Mouse (Mus musculus) lung, adult 2 months (tissue): Measurements from ENCODE around the gene Susd5. TPM values are rescaled to one million over a fixed set of nuclear protein-coding genes. Genes with fewer than 3 reads are reported as not detected.
A peak's percentile ranks its signal among the peaks of the same experiment; 100 is the strongest.

Source experiments
- DNase-seq: peaks from one replicate; pipeline ENCODE4 v3.0.0; 2022
- H3K4me1 ChIP-seq: fragments of 200-500 bp; 2 replicates; pipeline ENCODE4 v1.6.1; 2011; ENCODE audit warnings: low read length; ENCODE audit not compliant: control insufficient read depth, insufficient read depth
- H3K4me3 ChIP-seq: fragments of 200-500 bp; replicated peaks from 2 replicates; pipeline ENCODE3; 2011; ENCODE audit warnings: low read depth, mild to moderate bottlenecking, control low read depth, low read length; ENCODE audit errors: extremely low read depth
- CTCF ChIP-seq: fragments of 200-500 bp; IDR thresholded peaks from 2 replicates; pipeline ENCODE4 v1.5.1; 2011; ENCODE audit warnings: mild to moderate bottlenecking, low read length, control low read depth; ENCODE audit not compliant: insufficient read depth
- POLR2A ChIP-seq: fragments of 200-500 bp; IDR thresholded peaks from 2 replicates; pipeline ENCODE4 v1.6.1; 2011; ENCODE audit warnings: low read depth, mild to moderate bottlenecking, control low read depth, low read length, borderline replicate concordance; ENCODE audit errors: extremely low read depth
- WGBS: fragments of 180-500 bp; shearing (Covaris S2); methylation state at CpG from one replicate; pipeline ENCODE4 v1.1.7; 2018; 5-methylcytosine and 5-hydroxymethylcytosine counted together
- polyA plus RNA-seq: library from polyadenylated mRNA; depleted of rRNA; stranded (reverse); fragments of >200 nt; gene quantifications from 2 replicates; pipeline ENCODE4 v1.2.3, GENCODE M21; 2012

Susd5 gene
- polyA plus RNA-seq, 1 experiment, result 0.79 TPM

- TF ChIP-seq CTCF, result no peak
- TF ChIP-seq POLR2A, result no peak
- 14% methylated on average over 8 of the region's 8 CpGs for WGBS
- DNase-seq, result no peak
- Histone ChIP-seq H3K4me3 (no peak overlapping the region), H3K4me1 (no peaks in the 10 kb centered on the region)
Measured at GRCm38 (mm10) chr9:114025846-114026245, 31.1 kb upstream of the Susd5 start.

DNA sequence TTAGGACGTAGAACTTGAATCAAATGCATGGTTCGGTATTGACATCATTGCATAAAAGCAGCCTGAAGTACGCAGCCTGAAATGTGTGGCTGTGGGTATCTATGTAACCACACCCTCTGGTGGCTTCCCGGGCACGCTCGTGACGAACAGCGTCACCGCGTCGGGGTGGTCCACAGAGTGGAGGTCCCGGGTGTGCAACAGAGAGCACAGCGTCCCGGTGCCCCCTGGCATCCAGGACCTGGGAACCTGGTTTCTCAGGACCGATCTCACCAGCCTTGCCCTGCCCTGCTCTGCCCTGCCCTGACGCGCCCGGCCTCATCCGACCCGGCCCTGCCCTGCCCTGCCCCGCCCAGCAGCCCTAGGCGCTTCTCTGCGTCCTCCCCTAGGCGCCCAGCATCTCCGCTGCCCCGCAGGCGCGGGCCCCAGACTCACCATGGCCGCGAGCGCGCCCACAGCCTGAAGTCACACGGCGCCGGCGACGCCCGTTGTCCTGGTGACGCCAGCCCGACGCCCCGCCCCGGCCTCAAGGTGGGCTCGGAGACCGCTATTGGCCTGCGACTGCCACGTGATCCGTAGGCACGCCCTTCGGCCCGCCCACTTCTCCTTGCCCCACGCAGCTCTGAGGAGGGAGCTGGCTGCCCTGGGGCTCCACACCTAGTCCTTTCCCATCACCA lies 30.5 kb upstream of the Susd5 start:
- WGBS, result 2% methylated on average over 52 of the region's 52 CpGs
- H3K4me1 ChIP-seq, result no peaks in the 10 kb centered on the region
- no peak for TF ChIP-seq CTCF
- TF ChIP-seq POLR2A, result no peak
- peak overlapping the region; percentile 57 for H3K4me3 ChIP-seq
- peak; percentile 48 for DNase-seq

GRCm38 (mm10) chr9:114040945-114041344 lies 16.0 kb upstream of the Susd5 start:
- 70% methylated on average over 4 of the region's 4 CpGs for WGBS

DNA sequence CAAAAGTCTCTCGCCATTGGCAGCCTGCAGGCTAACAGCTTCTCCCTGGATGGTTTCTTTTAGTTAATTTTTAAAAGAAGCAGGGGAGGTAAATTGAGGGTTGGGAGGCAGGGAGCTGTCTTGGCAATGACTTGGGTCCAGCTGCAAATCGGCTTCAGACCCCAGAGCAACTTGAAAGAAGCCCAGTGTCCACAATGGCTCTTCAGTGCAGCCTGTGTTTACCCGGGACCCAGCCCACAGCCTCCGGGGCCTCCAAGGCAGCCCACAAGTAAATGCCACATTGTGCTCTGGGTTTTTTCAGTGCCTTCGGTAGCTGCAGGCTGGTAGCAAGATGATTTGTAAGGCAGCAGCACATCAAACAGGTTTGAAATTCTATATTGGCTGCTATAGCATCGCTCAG lies 14.4 kb upstream of the Susd5 start:
- Histone ChIP-seq H3K4me1 (no peaks in the 10 kb centered on the region), H3K4me3 (no peak overlapping the region)
- no peak for DNase-seq
- 50% methylated on average over 6 of the region's 6 CpGs for WGBS
- TF ChIP-seq CTCF (no peak), POLR2A (no peak)

More at GRCm38 (mm10) chr9:114040945-114041344, 16.0 kb upstream of the Susd5 start:
- no peaks in the 10 kb centered on the region for H3K4me1 ChIP-seq
- no peak for TF ChIP-seq POLR2A
- no peak for TF ChIP-seq CTCF
- DNase-seq, result no peak
- no peak overlapping the region for H3K4me3 ChIP-seq

DNA sequence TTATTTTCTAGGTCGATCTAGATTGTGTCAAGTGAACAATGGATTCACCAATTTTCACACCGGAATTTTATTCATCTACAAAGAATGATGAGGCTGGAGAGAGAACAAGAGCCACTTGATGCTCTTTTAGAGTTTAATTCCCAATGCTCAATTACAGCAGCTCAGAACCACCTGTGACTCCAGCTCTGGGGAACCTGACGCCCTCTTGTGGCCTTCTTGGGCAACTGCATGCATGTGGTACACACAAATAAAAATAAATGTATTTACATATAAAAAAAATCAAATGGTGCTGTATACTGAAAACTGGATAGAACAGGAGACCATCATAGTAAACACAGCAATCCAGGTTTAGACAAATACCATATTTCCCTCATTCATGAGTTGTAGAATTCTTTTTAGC lies 12.5 kb upstream of the Susd5 start:
- Histone ChIP-seq H3K4me3 (no peak overlapping the region), H3K4me1 (no peaks in the 10 kb centered on the region)
- WGBS, result 58% methylated on average over 3 of the region's 3 CpGs
- TF ChIP-seq POLR2A (no peak), CTCF (peak; percentile 54)
- DNase-seq, result no peak

GRCm38 (mm10) chr9:114046028-114046427 lies 10.9 kb upstream of the Susd5 start, which contains the start of gene Fbxl2:
Fbxl2 (minus strand) TSS chr9:114046191.
- no peaks in the 10 kb centered on the region for H3K4me1 ChIP-seq
- no peak within 1 kb of the TSS for H3K4me3 ChIP-seq
- TF ChIP-seq CTCF, result no peak
- no peak for TF ChIP-seq POLR2A
- 71% methylated on average over 10 of the region's 10 CpGs for WGBS
- no peak for DNase-seq

- no peak for DNase-seq
- 83% methylated on average over 7 of the region's 7 CpGs for WGBS
- H3K4me3 ChIP-seq, result no peak overlapping the region
- no peaks in the 10 kb centered on the region for H3K4me1 ChIP-seq
- TF ChIP-seq CTCF (no peak), POLR2A (no peak)
Measured at GRCm38 (mm10) chr9:114046676-114047075, 10.3 kb upstream of the Susd5 start.

DNA sequence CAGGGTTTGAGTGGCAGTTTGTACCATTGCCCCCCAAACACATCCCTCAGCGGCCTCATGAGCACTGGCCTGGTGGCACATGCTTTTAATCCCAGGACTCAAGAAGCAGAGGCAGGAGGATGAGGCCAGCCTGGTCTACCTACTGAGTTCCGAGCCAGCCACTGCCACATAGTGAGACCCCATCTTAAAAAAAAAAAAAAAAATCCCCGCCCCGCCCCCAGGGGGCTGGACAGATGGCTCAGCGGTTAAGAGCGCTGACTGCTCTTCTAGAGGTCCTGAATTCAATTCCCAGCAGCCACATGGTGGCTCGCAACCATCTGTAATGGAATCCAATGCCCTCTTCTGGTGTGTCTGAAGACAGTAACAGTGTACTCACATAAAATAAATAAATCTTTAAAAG lies 6.8 kb upstream of the Susd5 start:
- WGBS, result 90% methylated on average over 7 of the region's 7 CpGs
- Histone ChIP-seq H3K4me1 (no peaks in the 10 kb centered on the region), H3K4me3 (no peak overlapping the region)
- no peak for DNase-seq
- TF ChIP-seq POLR2A, result no peak
- TF ChIP-seq CTCF, result no peak

GRCm38 (mm10) chr9:114050778-114051177 lies 6.2 kb upstream of the Susd5 start:
- Histone ChIP-seq H3K4me1 (no peaks in the 10 kb centered on the region), H3K4me3 (no peak overlapping the region)
- DNase-seq, result no peak
- TF ChIP-seq POLR2A, result no peak
- no peak for TF ChIP-seq CTCF
- WGBS, result 77% methylated on average over 16 of the region's 16 CpGs

DNA sequence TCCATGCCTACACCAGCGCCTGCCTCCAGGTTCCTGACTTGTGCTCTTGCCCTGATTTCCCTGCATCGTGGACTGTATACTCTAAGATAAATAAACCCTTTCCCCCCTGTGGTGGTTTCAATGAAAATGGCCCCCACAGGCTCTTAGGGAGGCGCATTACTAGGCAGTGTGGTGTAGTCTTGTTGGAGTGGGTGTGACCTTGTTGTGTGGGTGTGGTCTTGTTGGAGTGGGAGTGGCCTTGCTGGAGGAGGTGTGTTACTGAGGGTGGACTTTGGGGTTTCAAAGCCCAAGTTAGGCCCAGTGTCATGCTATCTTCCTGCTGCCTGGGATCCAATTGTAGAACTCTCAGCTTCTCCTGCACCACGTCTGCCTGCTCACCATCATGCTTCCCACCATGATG lies 4.9 kb upstream of the Susd5 start:
- Histone ChIP-seq H3K4me1 (no peaks in the 10 kb centered on the region), H3K4me3 (no peak overlapping the region)
- 72% methylated on average over 4 of the region's 4 CpGs for WGBS
- DNase-seq, result no peak
- TF ChIP-seq CTCF (no peak), POLR2A (no peak)

GRCm38 (mm10) chr9:114052866-114053265 lies 4.1 kb upstream of the Susd5 start:
- Histone ChIP-seq H3K4me1 (no peaks in the 10 kb centered on the region), H3K4me3 (no peak overlapping the region)
- TF ChIP-seq POLR2A (no peak), CTCF (no peak)
- no peak for DNase-seq
- 67% methylated on average over 6 of the region's 6 CpGs for WGBS
